Mouse (Mus musculus): ENCODE results near the gene Gne. TPM values are rescaled to one million over a fixed set of nuclear protein-coding genes. Genes with fewer than 3 reads are reported as not detected.
"Not testable (repeated sequence)": the region's sequence is repeated elsewhere in the genome, so short reads cannot be mapped to it uniquely, and the experiment has no call there.

The Gne gene
- polyA plus RNA-seq, 1 experiment from 2014 or later: 14.6 TPM

GRCm38 (mm10) chr4:44062816-44063215, 21.2 kb downstream of the Gne start:
- Histone ChIP-seq H3K27ac (no peak overlapping the region), H3K4me3 (ENCODE audit: inconsistent target) (no peak overlapping the region), H3K36me3 (ENCODE audit: inconsistent target) (peaks cover 3% of the 10 kb centered on the region; the same call in 1 of the 2 replicates), H3K79me2 (ENCODE audit: inconsistent target) (peaks cover 3% of the 10 kb centered on the region; the same call in 1 of the 2 replicates)
- 39% methylated on average over 14 of the region's 14 CpGs for WGBS (ENCODE audit: missing documents)

DNA sequence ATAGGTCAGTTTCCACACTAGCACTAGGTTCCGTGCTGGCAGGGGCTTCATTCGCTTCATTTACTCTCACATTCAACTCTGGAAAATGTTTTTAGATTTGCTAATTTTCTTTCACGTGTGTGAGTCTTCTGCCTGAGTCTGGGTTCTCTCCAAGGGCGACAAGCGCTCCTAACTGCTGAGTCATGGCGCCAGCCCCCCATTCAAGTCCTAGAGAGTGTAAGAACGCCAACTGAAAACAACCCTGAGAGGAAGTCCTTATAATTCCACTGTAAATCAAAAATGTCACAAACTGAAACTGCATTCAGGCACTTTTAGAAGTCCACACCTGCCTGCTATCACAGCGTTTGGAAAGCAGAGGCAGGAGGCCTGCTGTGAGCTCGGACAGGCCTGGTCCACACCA, 21.9 kb downstream of the Gne start:
- Histone ChIP-seq H3K36me3 (ENCODE audit: inconsistent target) (peaks cover 3% of the 10 kb centered on the region; the same call in 1 of the 2 replicates), H3K79me2 (ENCODE audit: inconsistent target) (no peaks in the 10 kb centered on the region), H3K27ac (no peak overlapping the region), H3K4me3 (ENCODE audit: inconsistent target) (no peak overlapping the region)
- WGBS (ENCODE audit: missing documents): 17% methylated on average over 9 of the region's 9 CpGs

DNA sequence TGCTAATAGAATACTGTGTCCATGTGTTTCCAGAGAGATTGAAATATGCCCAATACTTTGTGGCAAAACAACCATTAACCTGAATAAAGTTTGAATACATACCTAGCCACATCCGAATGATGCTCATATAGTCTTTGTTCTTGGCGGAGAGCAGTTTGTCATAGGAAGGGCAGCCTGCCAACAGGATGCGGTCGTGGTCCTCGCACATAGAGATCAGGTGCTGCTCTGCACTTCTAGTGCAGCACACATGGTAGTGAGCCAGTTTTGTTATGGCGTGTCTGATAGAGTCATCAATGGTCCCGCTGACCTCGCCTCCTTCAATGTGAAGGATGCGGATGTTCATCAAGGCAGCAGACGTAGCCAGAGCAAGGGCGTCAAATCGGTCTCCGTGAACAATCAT, 24.3 kb downstream of the Gne start:
- 90% methylated on average over 13 of the region's 13 CpGs for WGBS (ENCODE audit: missing documents)
- H3K4me3 ChIP-seq (ENCODE audit: inconsistent target): no peak overlapping the region
- H3K27ac ChIP-seq: no peak overlapping the region
- peaks cover 3% of the 10 kb centered on the region; the same call in 1 of the 2 replicates for H3K36me3 ChIP-seq (ENCODE audit: inconsistent target)
- H3K79me2 ChIP-seq (ENCODE audit: inconsistent target): no peaks in the 10 kb centered on the region

DNA sequence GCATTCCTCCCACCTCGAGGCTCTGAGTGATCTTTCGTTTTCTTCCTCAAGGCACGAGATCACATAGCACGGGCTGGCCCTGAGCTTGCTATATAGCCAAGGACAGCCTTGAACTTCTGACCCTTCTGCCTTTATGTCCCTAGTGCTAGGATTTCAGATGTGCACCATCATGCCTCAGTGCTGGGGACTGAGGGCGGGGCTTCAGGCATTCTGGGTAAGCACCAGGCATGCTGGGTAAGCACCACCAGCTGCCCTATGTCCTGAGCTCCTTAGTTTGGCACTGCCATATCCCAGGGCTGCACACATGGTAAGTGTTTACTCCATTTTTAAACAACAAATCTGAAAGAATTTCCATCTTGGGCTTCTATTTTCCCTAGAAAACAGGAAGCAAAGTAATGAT, 34.2 kb downstream of the Gne start:
- Histone ChIP-seq H3K27ac (no peak overlapping the region), H3K4me3 (ENCODE audit: inconsistent target) (no peak overlapping the region), H3K36me3 (ENCODE audit: inconsistent target) (peaks cover 14% of the 10 kb centered on the region; the same call in 1 of the 2 replicates), H3K79me2 (ENCODE audit: inconsistent target) (no peaks in the 10 kb centered on the region)
- 89% methylated on average over 5 of the region's 5 CpGs for WGBS (ENCODE audit: missing documents)

GRCm38 (mm10) chr4:44046066-44046465, 37.9 kb downstream of the Gne start:
- 97% methylated on average over 5 of the region's 5 CpGs for WGBS (ENCODE audit: missing documents)
- Histone ChIP-seq H3K4me3 (ENCODE audit: inconsistent target) (no peak overlapping the region), H3K27ac (no peak overlapping the region), H3K79me2 (ENCODE audit: inconsistent target) (no peaks in the 10 kb centered on the region), H3K36me3 (ENCODE audit: inconsistent target) (peaks cover 23% of the 10 kb centered on the region; the same call in 1 of the 2 replicates)

- Histone ChIP-seq H3K27ac (no peak overlapping the region), H3K36me3 (ENCODE audit: inconsistent target) (peaks cover 33% of the 10 kb centered on the region; the same call in 1 of the 2 replicates), H3K79me2 (ENCODE audit: inconsistent target) (no peaks in the 10 kb centered on the region), H3K4me3 (ENCODE audit: inconsistent target) (no peak overlapping the region)
- WGBS (ENCODE audit: missing documents): 78% methylated on average over 5 of the region's 5 CpGs
Observed at GRCm38 (mm10) chr4:44044685-44045356, 39.2 kb downstream of the Gne start.

DNA sequence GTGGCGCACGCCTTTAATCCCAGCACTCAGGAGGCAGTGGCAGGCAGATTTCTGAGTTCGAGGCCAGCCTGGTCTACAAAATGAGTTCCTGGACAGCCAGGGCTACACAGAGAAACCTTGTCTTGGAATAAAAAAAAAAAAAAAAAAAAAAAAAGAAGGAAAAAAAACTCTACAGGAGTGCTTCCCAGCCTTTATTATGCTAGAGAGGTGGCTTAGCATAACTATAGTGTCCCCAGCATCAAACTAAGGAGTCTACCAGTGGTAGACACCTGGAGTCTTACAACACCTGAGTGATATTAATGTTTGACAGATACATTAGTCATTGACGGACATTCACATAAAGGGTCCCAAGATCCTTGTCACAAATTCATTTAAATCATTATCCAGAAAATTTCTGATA, 40.8 kb downstream of the Gne start:
- 96% methylated on average over 4 of the region's 4 CpGs for WGBS (ENCODE audit: missing documents)
- H3K79me2 ChIP-seq (ENCODE audit: inconsistent target); H3K27ac ChIP-seq; H3K4me3 ChIP-seq (ENCODE audit: inconsistent target): not testable (repeated sequence)
- peaks cover 33% of the 10 kb centered on the region; the same call in 1 of the 2 replicates for H3K36me3 ChIP-seq (ENCODE audit: inconsistent target)

GRCm38 (mm10) chr4:44042429-44042828, 41.5 kb downstream of the Gne start:
- Histone ChIP-seq H3K27ac (no peak overlapping the region), H3K4me3 (ENCODE audit: inconsistent target) (no peak overlapping the region), H3K36me3 (ENCODE audit: inconsistent target) (peaks cover 33% of the 10 kb centered on the region; the same call in 1 of the 2 replicates), H3K79me2 (ENCODE audit: inconsistent target) (no peaks in the 10 kb centered on the region)
- WGBS (ENCODE audit: missing documents): 95% methylated on average over 5 of the region's 5 CpGs

DNA sequence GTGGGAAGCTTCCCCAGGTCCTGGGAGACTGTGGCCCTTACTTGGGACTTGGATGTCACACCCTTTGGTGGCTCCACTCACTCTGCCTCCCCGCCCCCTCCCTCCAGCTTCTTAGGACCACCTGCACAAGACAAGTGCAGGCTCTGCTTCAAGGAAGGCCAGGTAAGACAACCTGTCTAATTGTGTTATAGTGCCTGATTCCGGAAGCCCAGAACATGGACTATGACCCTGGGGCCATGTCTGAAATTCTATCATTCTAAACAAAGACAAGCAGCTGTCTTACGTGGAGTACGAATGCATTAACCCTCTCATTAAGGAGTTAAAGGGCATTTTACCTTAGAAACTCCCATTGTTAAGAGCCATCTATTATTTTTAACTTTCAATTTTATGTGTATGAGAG, 43.2 kb downstream of the Gne start:
- 95% methylated on average over 4 of the region's 4 CpGs for WGBS (ENCODE audit: missing documents)
- peaks cover 33% of the 10 kb centered on the region; the same call in 1 of the 2 replicates for H3K36me3 ChIP-seq (ENCODE audit: inconsistent target)
- H3K4me3 ChIP-seq (ENCODE audit: inconsistent target): no peak overlapping the region
- H3K79me2 ChIP-seq (ENCODE audit: inconsistent target): no peaks in the 10 kb centered on the region
- no peak overlapping the region for H3K27ac ChIP-seq

DNA sequence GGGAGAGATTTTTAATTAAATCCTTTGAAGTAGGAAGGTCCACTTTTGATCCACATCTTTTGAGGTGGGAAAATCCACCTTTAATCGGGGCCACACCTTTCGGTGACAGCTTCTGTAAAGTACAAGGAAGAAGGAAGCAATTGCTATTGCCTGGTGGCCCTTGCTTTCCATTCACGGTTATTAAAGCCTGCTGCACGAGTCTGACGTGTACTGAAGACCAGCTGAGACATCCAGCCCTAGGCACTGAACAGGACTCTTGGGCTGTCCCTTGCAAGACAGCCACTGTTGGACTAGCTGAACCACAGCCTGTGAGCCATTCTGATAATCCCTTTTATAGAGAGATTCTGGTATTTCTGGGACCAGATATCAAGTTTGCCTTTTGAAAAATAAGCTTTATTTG, 47.5 kb downstream of the Gne start:
- WGBS (ENCODE audit: missing documents): 85% methylated on average over 5 of the region's 5 CpGs

GRCm38 (mm10) chr4:44031521-44031920, 52.5 kb downstream of the Gne start:
- Histone ChIP-seq H3K27ac (no peak overlapping the region), H3K36me3 (ENCODE audit: inconsistent target) (peaks cover 69% of the 10 kb centered on the region), H3K4me3 (ENCODE audit: inconsistent target) (no peak overlapping the region), H3K79me2 (ENCODE audit: inconsistent target) (peaks cover 53% of the 10 kb centered on the region)
- WGBS (ENCODE audit: missing documents): 98% methylated on average over 5 of the region's 5 CpGs

More for the DNA sequence above, 47.5 kb downstream of the Gne start:
- H3K27ac ChIP-seq: no peak overlapping the region
- peaks cover 4% of the 10 kb centered on the region; the same call in 1 of the 2 replicates for H3K79me2 ChIP-seq (ENCODE audit: inconsistent target)
- H3K4me3 ChIP-seq (ENCODE audit: inconsistent target): no peak overlapping the region
- peaks cover 34% of the 10 kb centered on the region for H3K36me3 ChIP-seq (ENCODE audit: inconsistent target)

- H3K4me3 ChIP-seq (ENCODE audit: inconsistent target): no peak overlapping the region
- peaks cover 72% of the 10 kb centered on the region for H3K79me2 ChIP-seq (ENCODE audit: inconsistent target)
- peaks cover 87% of the 10 kb centered on the region for H3K36me3 ChIP-seq (ENCODE audit: inconsistent target)
- 97% methylated on average over 15 of the region's 15 CpGs for WGBS (ENCODE audit: missing documents)
- no peak overlapping the region for H3K27ac ChIP-seq
Observed at GRCm38 (mm10) chr4:44029661-44030066, 54.3 kb downstream of the Gne start.

DNA sequence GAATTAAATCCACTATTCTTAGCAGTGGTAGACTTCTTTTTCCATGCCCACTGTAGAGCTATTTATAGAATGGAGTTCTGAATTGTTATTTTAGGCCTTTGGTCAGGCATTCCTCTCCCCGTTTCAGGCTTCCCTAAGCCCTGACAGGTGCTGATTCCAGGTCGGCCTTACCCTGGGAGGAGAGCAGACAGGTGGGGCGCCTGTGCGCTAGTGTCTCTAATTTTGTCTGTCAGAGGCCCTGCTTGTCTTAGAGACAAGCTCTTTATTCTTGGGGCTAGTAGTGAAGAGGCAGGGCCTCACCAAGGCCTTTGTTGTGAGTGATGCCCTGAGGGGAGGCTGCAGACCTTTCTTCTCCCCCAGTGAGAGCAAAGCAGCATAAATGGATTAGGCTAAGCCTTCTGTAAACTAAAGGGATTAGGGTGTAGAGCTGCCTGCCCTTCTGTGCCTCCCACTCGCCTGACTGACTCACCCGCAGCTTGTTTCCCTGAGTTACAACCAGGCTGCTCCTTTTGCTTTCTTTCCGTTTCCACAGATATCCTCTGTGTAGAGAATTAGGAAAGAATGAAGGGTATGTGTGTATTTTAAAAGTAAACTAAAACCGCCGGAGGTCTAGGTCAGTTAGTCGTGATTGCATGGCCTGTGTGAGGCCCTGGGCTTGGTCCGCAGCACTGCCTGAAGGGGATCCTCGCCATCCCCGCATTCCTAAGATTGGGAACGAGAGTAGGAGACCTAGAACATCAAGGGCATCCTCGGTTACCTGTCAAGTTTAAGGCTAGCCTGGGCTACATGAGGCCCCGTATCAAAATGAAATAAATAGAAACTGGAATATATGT, 55.5 kb downstream of the Gne start:
- no peak overlapping the region for H3K27ac ChIP-seq
- H3K79me2 ChIP-seq (ENCODE audit: inconsistent target): peaks cover 83% of the 10 kb centered on the region
- WGBS (ENCODE audit: missing documents): 95% methylated on average over 15 of the region's 16 CpGs
- H3K36me3 ChIP-seq (ENCODE audit: inconsistent target): peaks cover 94% of the 10 kb centered on the region
- no peak overlapping the region for H3K4me3 ChIP-seq (ENCODE audit: inconsistent target)

DNA sequence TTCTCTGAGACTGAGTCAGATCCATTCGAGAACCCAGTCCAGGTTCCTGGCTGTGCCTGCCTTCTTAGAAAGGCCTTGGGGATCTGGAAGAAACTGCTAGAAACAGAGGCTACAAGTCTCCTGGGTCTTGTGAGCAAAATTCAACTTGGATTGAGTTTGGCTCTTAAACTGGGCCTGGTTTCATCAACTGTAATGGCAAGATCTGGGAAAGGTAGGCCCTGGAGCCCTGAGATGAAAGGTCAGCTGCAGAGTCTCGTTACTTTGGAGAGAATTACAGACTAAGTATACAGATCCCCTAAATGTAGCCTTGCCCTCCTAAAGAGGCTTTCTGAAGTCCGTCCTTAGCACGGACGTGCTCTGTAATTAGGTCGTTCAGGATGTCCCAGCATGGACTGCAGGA, 58.4 kb downstream of the Gne start:
- Histone ChIP-seq H3K36me3 (ENCODE audit: inconsistent target) (peaks cover 98% of the 10 kb centered on the region), H3K79me2 (ENCODE audit: inconsistent target) (peaks cover 100% of the 10 kb centered on the region), H3K27ac (no peak overlapping the region), H3K4me3 (ENCODE audit: inconsistent target) (no peak overlapping the region)
- 96% methylated on average over 6 of the region's 6 CpGs for WGBS (ENCODE audit: missing documents)

DNA sequence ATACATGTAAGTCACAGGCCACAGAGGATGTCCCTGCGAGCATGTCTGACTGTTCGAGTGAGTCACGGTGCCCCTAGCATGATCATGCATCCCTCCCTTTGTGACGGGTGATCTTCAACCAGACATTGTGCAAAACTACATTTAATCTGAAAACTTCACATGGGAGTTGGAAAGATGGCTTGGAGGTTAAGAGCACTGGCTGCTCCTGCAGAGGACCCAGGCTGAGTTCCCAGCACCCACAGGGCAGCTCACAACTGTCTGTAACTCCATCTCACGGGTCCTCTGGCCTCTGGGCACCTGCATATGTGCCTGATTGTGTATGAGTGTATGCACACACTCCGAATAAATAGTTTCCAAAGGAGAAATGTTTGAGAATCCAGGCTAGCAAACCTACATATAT, 59.7 kb downstream of the Gne start:
- Histone ChIP-seq H3K4me3 (ENCODE audit: inconsistent target) (no peak overlapping the region), H3K36me3 (ENCODE audit: inconsistent target) (peaks cover 98% of the 10 kb centered on the region), H3K79me2 (ENCODE audit: inconsistent target) (peaks cover 100% of the 10 kb centered on the region), H3K27ac (no peak overlapping the region)
- WGBS (ENCODE audit: missing documents): 95% methylated on average over 6 of the region's 6 CpGs

Data from macrophage (primary cell).